In the genomic region with DNA sequence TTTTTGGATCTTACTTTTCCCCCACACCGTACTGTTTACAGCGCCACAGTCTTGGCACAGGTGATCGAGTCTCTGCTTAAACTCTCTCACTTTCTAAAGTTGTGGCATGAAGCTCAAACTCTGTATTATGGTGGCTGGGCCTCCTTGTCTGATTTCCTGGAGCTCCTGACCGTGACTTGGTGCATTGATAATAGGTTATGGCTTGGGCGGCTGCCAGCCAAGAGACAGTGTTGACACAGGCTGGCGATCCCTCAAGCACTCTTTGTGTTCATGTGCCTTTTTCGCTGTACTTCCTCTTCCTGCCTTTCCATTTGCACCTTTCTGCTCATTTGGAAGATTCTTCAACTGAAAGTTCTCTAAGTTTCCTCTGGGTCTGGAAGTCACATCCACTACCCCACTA, we compare ENCODE assay signal across 21 mouse cellular contexts. TPM values are rescaled to one million over a fixed set of nuclear protein-coding genes. Genes with fewer than 3 reads are reported as not detected.
DNase-seq lines count a peak whose midpoint lies in the region; ATAC-seq and TF ChIP-seq lines count a peak whose summit lies in the region.
"Had no signal": no experiment of that assay in that cellular context is flagged by ENCODE, and none has a peak within 500 bp of the region (broad histone marks: within the 10 kb centered on the region; RNA-seq: fewer than 3 reads in every experiment).

No protein-coding gene starts in this region.

- no peaks in the 10 kb centered on the region for H3K9me3 ChIP-seq in MEL (replicated peaks; ENCODE audit: insufficient read depth, low read length)
- H3K9me3 ChIP-seq: forebrain, embryonic 10.5 days; hindbrain, embryonic 13.5 days; limb, embryonic 13.5 days; liver, embryonic 15.5 days; midbrain, embryonic 10.5 days; neural tube, embryonic 13.5 days had no signal

- peaks cover 0 to 7% of the 10 kb centered on the region in 2 experiments; a peak in 2 of 4 replicates for H3K36me3 ChIP-seq in MEL (ENCODE audit: control insufficient read depth in 1 of 2, insufficient read depth in 2 of 2, low read length in 2 of 2)
- H3K36me3 ChIP-seq: forebrain, embryonic 10.5 days; hindbrain, embryonic 13.5 days; limb, embryonic 13.5 days; liver, embryonic 15.5 days; midbrain, embryonic 10.5 days had no signal

- H3K9ac ChIP-seq in MEL (ENCODE audit: control insufficient read depth, low read depth, low read length, poor library complexity, severe bottlenecking) = no peak overlapping the region
- H3K9ac ChIP-seq: hindbrain, embryonic 13.5 days; limb, embryonic 13.5 days; liver, embryonic 15.5 days; neural tube, embryonic 13.5 days had no signal

- DNase-seq in lung, adult 18-20 months = peak; percentile 25 to 38
- DNase-seq in lung, adult 2 months = no peak
- peak; percentile 89 for DNase-seq in MEL (ENCODE audit: low read depth, low spot score)
- no peak for DNase-seq in cerebellum, adult 2 months
- no peak for DNase-seq in urinary bladder, postnatal 25 days (ENCODE audit: low spot score)
- DNase-seq: adrenal gland, postnatal 10 days; cerebellum, adult 9-10 months; gastrocnemius, postnatal 10 days; heart, adult 11 months; thymus, postnatal 25 days had no signal

- H3K27ac ChIP-seq in MEL (ENCODE audit: control insufficient read depth, low read depth, low read length) = peak overlapping the region; percentile 12
- H3K27ac ChIP-seq in cerebellum, adult 2 months (ENCODE audit: insufficient read depth, low read length) = no peak overlapping the region
- H3K27ac ChIP-seq: forebrain, embryonic 10.5 days; hindbrain, embryonic 13.5 days; limb, embryonic 13.5 days; liver, embryonic 15.5 days; midbrain, embryonic 10.5 days; neural tube, embryonic 13.5 days had no signal

- H3K27me3 ChIP-seq in MEL (ENCODE audit: control insufficient read depth in 1 of 2, insufficient read depth in 2 of 2, low read length in 2 of 2) = no peaks in the 10 kb centered on the region
- H3K27me3 ChIP-seq in cerebellum, adult 2 months (ENCODE audit: control insufficient read depth, insufficient read depth, low read length) = no peaks in the 10 kb centered on the region
- H3K27me3 ChIP-seq: hindbrain, embryonic 13.5 days; limb, embryonic 13.5 days; liver, embryonic 15.5 days; neural tube, embryonic 13.5 days had no signal

- TF ChIP-seq RAD21 in MEL (IDR thresholded peaks at IDR 0.05; ENCODE audit: low read depth, low read length) = no peak

- peak; percentile 58; the same call in 1 of the 2 replicates for ATAC-seq in granulocyte monocyte progenitor cell, adult 5-6 weeks (replicated peaks; ENCODE audit: poor library complexity, severe bottlenecking)
- ATAC-seq in megakaryocyte-erythroid progenitor cell, adult 5-6 weeks (replicated peaks; ENCODE audit: low FRiP score, low TSS enrichment, poor library complexity, severe bottlenecking) = peak; percentile 94
- ATAC-seq: forebrain, embryonic 16.5 days; midbrain, embryonic 16.5 days had no signal

- no peak for TF ChIP-seq CTCF in lung, adult 2 months (IDR thresholded peaks at IDR 0.05; ENCODE audit: insufficient read depth, low read length)
- no peak for TF ChIP-seq CTCF in MEL (IDR thresholded peaks at IDR 0.05 in 2 of 3, conservative IDR thresholded peaks at IDR 0.05 in 1 of 3; ENCODE audit: control insufficient read depth in 1 of 3, insufficient read depth in 1 of 3, low read depth in 2 of 3, low read length in 3 of 3, poor library complexity in 1 of 3, severe bottlenecking in 1 of 3)
- no peak for TF ChIP-seq CTCF in cerebellum, adult 2 months (IDR thresholded peaks at IDR 0.05; ENCODE audit: borderline replicate concordance, insufficient read depth, low read depth, low read length)

- H3K4me3 ChIP-seq in lung, adult 2 months (replicated peaks; ENCODE audit: extremely low read depth, low read depth, low read length) = no peak overlapping the region
- peak overlapping the region in 1 of 2 experiments; percentile 39; a peak in 2 of 4 replicates for H3K4me3 ChIP-seq in MEL (ENCODE audit: control insufficient read depth in 1 of 2, insufficient read depth in 1 of 2, low read depth in 2 of 2, low read length in 2 of 2)
- no peak overlapping the region for H3K4me3 ChIP-seq in cerebellum, adult 2 months (replicated peaks; ENCODE audit: insufficient read depth, low read depth, low read length)
- H3K4me3 ChIP-seq: forebrain, embryonic 10.5 days; hindbrain, embryonic 13.5 days; limb, embryonic 13.5 days; liver, embryonic 15.5 days; midbrain, embryonic 10.5 days; myocyte; neural tube, embryonic 13.5 days had no signal

- no peaks in the 10 kb centered on the region for H3K79me2 ChIP-seq in MEL (ENCODE audit: control insufficient read depth, insufficient read depth, low read length, poor library complexity)

- peak; percentile 77 to 81 for TF ChIP-seq EP300 in MEL (IDR thresholded peaks at IDR 0.05; ENCODE audit: low read depth in 1 of 2, low read length in 2 of 2)

- 55% methylated on average over 7 of the region's 7 CpGs for WGBS in lung, adult 2 months
- 50% methylated on average over 7 of the region's 7 CpGs for WGBS in cerebellum, adult 2 months

- no peak for TF ChIP-seq POLR2A in lung, adult 2 months (IDR thresholded peaks at IDR 0.05; ENCODE audit: borderline replicate concordance, extremely low read depth, low read depth, low read length)
- no peak for TF ChIP-seq POLR2A in MEL (IDR thresholded peaks at IDR 0.05; ENCODE audit: control insufficient read depth in 1 of 2, insufficient read depth in 1 of 2, low read depth in 1 of 2, low read length in 2 of 2, poor library complexity in 1 of 2)
- no peak for TF ChIP-seq POLR2A in cerebellum, adult 2 months (IDR thresholded peaks at IDR 0.05; ENCODE audit: borderline replicate concordance, insufficient read depth, low read length)

- no peaks in the 10 kb centered on the region for H3K4me1 ChIP-seq in lung, adult 2 months (ENCODE audit: control insufficient read depth, insufficient read depth, low read length)
- H3K4me1 ChIP-seq in MEL (ENCODE audit: control insufficient read depth in 1 of 2, insufficient read depth in 2 of 2, low read length in 2 of 2) = peaks cover 10 to 12% of the 10 kb centered on the region in 2 experiments
- no peaks in the 10 kb centered on the region for H3K4me1 ChIP-seq in cerebellum, adult 2 months (ENCODE audit: control insufficient read depth, insufficient read depth, low read length)
- H3K4me1 ChIP-seq: hindbrain, embryonic 13.5 days; limb, embryonic 13.5 days; liver, embryonic 15.5 days; midbrain, embryonic 10.5 days; neural tube, embryonic 13.5 days had no signal

TF ChIP-seq in MEL, 35 proteins besides CTCF, POLR2A, EP300 and RAD21:
- TF ChIP-seq ETS1 (IDR thresholded peaks at IDR 0.05; ENCODE audit: low read depth, low read length) = peak; percentile 84
- no peak for TF ChIP-seq MXI1 (IDR thresholded peaks at IDR 0.05; ENCODE audit: low read depth, low read length)
- TF ChIP-seq NRF1 (IDR thresholded peaks at IDR 0.05; ENCODE audit: insufficient read depth, low read depth, low read length, poor library complexity, severe bottlenecking) = no peak
- TF ChIP-seq ELF1 (IDR thresholded peaks at IDR 0.05; ENCODE audit: low read depth, low read length) = peak; percentile 58; the same call in 1 of the 2 replicates
- TF ChIP-seq MAX (IDR thresholded peaks at IDR 0.05; ENCODE audit: low read length) = peak; percentile 68
- TF ChIP-seq SIN3A (IDR thresholded peaks at IDR 0.05; ENCODE audit: low read length) = peak; percentile 64; the same call in 1 of the 2 replicates
- TF ChIP-seq GATA1 (IDR thresholded peaks at IDR 0.05; ENCODE audit: low read depth, low read length) = peak; percentile 75
- peak; percentile 69 for TF ChIP-seq TCF12 (IDR thresholded peaks at IDR 0.05; ENCODE audit: low read depth, low read length)
- peak; percentile 95 for TF ChIP-seq BHLHE40 (IDR thresholded peaks at IDR 0.05; ENCODE audit: borderline replicate concordance, low read depth, low read length)
- no peak for TF ChIP-seq MYC (IDR thresholded peaks at IDR 0.05; ENCODE audit: low read depth, low read length)
- TF ChIP-seq USF1 (IDR thresholded peaks at IDR 0.05; ENCODE audit: low read depth, low read length) = peak; percentile 35; the same call in 1 of the 2 replicates
- TF ChIP-seq RCOR1 (IDR thresholded peaks at IDR 0.05; ENCODE audit: low read depth, low read length) = peak; percentile 85
- peak; percentile 29; the same call in 1 of the 2 replicates for TF ChIP-seq HCFC1 (IDR thresholded peaks at IDR 0.05; ENCODE audit: low read depth, low read length)

RNA-seq across cellular contexts. Expression of gene Slc25a26, which starts 30.6 kb away (rescaled TPM):
- polyA plus RNA-seq in lung, adult 2 months (2012; rRNA removed) = 5.7 and 5.9 TPM in 2 replicates
- total RNA-seq in MEL (2012; rRNA removed) = 6.2 and 8.1 TPM in 2 replicates
- polyA plus RNA-seq in MEL (2012; ENCODE audit: insufficient read depth in 1 of 2, insufficient read length in 2 of 2, low read depth in 1 of 2, low replicate concordance in 2 of 2, missing spikeins in 1 of 2) = 10 to 100 TPM in 1 of 2 experiments, not detected in 1; 11.5 TPM
- 9.4 and 10.9 TPM in 2 replicates for total RNA-seq in granulocyte monocyte progenitor cell, adult 5-6 weeks (2014; fragmentation: Nextera tagmentation)
- 5.6 and 7.3 TPM in 2 replicates for total RNA-seq in granulocyte monocyte progenitor cell, adult 5-6 weeks (2017)
- total RNA-seq in megakaryocyte-erythroid progenitor cell, adult 5-6 weeks (2014; fragmentation: Nextera tagmentation) = 9.9 TPM in 2 replicates
- 3.0 and 5.0 TPM in 2 replicates for total RNA-seq in megakaryocyte-erythroid progenitor cell, adult 5-6 weeks (2017)
- polyA plus RNA-seq in cerebellum, adult 2 months (2012; rRNA removed) = 17.3 and 17.7 TPM in 2 replicates

Comparison
In these comparisons a context has a peak if more than half of its experiments do, and no peak if none do; other contexts are left out.
1. DNase-seq: peak in lung, adult 18-20 months (2 of 2) and MEL (single experiment); none in lung, adult 2 months (single experiment), cerebellum, adult 2 months (0 of 2) and urinary bladder, postnatal 25 days (single experiment).